Mouse (Mus musculus): ENCODE data around the gene Defb25.
"Not testable (repeated sequence)": the region's sequence is repeated elsewhere in the genome, so short reads cannot be mapped to it uniquely, and the experiment has no call there.

The Defb25 gene

GRCm38 (mm10) chr2:152622953-152623352, at the start of gene Defb25:
Gene Defb25 (minus strand): TSS chr2:152623053.
- DNase-seq (ENCODE audit: extremely low read depth, insufficient read length, low spot score): no peak

- DNase-seq (ENCODE audit: extremely low read depth, insufficient read length, low spot score): no peak
These were observed 49.3 kb upstream of the Defb25 start for GRCm38 (mm10) chr2:152672166-152672565.

DNA sequence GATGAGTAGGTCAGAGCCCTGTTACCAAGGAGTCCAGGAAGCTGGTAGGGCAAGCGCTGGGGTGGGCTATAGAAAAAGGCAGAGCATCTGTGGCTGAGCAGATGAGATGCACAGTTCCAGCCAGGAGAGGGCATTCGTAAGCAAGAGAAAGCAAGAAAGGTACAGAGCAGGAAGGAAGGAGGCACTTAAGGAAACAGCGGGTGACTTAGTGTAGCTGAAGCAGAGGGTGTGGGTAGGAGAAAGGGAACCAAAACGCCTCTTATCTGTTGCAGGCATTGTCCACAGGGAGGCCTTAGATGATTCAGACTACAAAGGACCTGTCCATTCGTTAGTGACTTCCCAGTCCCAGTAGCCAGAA, 48.8 kb upstream of the Defb25 start:
- no peak for DNase-seq (ENCODE audit: extremely low read depth, insufficient read length, low spot score)

GRCm38 (mm10) chr2:152670983-152671641, 48.3 kb upstream of the Defb25 start:
- DNase-seq (ENCODE audit: extremely low read depth, insufficient read length, low spot score): no peak

GRCm38 (mm10) chr2:152669639-152670484, 47.0 kb upstream of the Defb25 start:
- peak; percentile 59 for DNase-seq (ENCODE audit: extremely low read depth, insufficient read length, low spot score)

DNA sequence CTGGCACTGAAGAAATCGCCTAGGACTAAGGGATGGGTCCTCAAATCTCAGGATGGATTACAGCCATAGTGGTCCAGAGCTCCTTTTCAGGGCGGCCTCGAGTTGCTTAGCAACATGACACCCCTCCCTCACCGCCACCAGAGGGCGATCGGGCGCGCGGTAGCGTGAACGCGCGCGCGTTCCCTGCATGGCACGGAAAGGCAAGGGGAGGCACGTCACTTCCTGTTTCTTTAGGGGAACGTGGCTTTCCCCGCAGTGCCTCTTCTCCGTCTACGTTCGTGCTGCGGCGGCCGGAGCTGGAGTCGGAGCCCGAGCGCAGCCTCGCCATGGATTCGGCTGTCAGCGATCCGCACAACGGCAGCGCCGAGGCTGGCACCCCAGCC, 46.4 kb upstream of the Defb25 start, which contains the start of gene H13:
Gene H13 (plus strand): TSS at position 206 of the 383 bp plus-strand sequence.
- peak; percentile 97 for DNase-seq (ENCODE audit: extremely low read depth, insufficient read length, low spot score)

GRCm38 (mm10) chr2:152666191-152666590, 43.3 kb upstream of the Defb25 start:
- DNase-seq (ENCODE audit: extremely low read depth, insufficient read length, low spot score): not testable (repeated sequence)

- DNase-seq (ENCODE audit: extremely low read depth, insufficient read length, low spot score): no peak
These were observed 38.3 kb upstream of the Defb25 start for GRCm38 (mm10) chr2:152661163-152661562.

- DNase-seq (ENCODE audit: extremely low read depth, insufficient read length, low spot score): peak; percentile 44
These were observed 34.5 kb upstream of the Defb25 start for GRCm38 (mm10) chr2:152657398-152657797.

DNA sequence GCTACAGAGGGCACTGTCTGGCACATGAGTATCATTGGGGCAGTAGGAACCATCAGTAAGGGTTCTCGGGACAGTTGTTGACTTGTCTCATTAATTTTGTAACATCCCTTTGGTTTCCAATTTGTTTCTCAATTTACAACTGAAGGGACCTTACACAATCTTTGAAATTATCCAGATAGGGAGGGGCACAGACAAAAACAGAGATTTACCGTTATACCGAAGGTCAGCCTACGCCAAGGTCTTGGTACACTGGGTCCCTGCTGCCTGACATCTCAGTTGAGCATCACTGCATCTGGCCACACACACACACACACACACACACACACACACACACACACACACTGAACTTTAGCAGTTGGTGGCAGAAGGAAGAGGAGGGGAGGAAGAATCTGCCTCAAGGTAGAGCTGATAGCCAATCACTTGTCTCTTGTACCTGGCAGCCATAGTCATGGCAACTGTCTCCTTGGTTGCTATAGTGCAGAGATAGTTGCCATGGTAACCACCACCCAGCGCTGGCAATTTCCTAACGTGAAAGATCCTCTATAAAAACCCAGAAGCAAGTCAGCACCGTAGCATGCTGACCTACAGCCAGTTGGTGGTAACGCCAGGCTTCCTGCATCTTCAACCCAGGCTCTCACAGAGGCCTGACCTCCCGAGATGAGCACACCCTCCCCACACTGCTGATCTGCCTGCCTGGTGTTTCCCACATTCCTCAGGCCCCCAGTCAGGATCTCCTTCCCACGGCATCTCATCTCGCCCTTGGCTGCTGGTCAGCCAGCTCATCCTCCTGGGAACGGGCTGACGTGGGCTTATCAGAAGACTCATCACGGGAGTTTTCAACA, 31.2 kb upstream of the Defb25 start:
- DNase-seq (ENCODE audit: extremely low read depth, insufficient read length, low spot score): peak; percentile 70

GRCm38 (mm10) chr2:152652901-152653620, 30.2 kb upstream of the Defb25 start:
- peak; percentile 70 for DNase-seq (ENCODE audit: extremely low read depth, insufficient read length, low spot score)

- no peak for DNase-seq (ENCODE audit: extremely low read depth, insufficient read length, low spot score)
These were observed 16.7 kb upstream of the Defb25 start for GRCm38 (mm10) chr2:152639406-152640113.

DNA sequence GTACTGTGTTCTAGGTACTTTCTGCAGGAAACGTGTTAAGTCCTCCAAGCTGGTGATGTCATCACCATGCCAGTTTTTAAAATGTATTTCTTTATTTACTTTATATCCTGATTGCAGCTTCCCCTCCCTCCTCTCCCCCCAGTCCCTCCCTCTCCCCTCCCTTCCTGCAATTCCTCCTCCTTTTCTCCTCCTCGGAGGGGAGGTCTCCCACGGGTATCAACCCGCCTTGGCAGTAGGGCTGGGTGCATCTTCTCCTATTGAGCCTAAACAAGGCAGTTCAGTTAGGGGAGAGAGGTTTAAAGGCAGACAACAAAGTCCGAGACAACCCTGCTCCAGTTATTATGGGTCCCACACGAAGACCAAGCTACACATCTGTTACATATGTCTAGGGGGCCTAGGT, 16.0 kb upstream of the Defb25 start:
- DNase-seq (ENCODE audit: extremely low read depth, insufficient read length, low spot score): no peak

DNA sequence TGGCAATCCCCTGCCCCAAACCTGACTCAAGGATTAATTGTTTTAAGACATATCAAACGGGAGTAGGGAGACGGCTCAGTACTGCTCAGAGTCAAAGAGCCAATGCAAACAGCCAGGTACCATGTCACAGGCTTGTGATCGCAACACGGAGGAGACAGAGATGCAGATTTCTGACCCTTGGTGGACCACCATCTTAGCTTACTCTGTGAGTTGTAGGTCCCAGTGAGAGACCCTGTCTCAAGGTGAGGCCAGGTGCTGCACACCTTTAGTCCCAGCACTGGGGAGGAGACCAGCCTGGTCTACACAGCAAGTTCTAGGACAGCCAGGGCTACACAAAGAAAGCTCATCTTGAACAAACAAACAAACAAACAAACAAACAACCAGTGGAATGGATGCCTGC, 14.5 kb upstream of the Defb25 start:
- DNase-seq (ENCODE audit: extremely low read depth, insufficient read length, low spot score): no peak

- no peak for DNase-seq (ENCODE audit: extremely low read depth, insufficient read length, low spot score)
These were observed 14.1 kb upstream of the Defb25 start for GRCm38 (mm10) chr2:152637006-152637322.

DNA sequence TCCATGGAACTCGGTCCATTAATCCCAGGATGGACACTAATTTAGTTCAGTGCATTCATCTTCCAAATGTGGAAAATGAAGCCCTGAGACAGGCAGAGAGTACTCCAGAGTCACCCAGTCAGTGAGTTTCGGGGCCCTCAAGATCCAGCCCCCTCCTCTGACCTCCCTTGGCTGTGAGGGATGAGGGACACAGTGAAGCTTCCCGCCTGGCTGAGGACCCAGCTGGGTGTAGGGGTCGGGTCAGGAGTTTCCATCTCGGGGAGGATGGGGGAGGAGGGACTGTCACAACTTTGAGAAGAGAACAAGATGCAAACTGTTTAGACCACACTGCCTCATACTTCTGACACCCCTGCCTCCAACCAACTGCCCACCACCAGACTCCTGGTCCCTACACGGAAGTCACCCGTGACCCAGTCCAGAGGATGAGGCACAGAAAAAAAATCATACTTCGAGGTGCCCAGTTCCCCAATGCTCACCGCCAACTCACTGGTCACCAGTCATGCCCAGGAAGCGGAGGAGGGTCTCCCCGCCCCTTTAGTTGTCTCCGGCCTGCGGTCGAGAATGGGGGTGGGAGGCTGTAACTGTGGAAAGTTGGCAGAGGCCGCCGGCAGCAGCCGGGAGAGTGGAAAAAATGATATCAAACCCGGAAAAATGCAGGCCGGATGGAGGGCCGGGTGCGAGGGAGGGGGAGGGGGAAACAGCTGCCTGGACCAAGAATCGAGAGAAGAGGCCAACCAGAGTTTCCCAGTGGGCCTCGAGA, 13.6 kb upstream of the Defb25 start:
- no peak for DNase-seq (ENCODE audit: extremely low read depth, insufficient read length, low spot score)

DNA sequence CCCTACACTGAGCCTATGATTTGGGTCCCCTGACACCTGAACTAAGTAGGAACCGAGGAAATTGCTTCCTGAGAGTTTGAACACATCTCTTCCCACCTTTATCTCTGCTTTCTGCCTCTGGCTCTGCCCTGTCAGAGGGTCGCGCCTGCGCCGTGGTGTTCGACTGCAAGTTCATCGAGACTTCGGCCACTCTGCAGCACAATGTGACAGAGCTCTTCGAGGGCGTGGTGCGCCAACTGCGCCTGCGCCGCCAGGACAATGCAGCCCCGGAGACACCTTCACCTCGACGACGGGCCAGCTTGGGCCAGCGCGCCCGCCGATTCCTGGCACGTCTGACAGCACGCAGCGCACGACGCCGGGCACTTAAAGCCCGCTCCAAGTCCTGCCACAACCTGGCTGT, 11.5 kb upstream of the Defb25 start:
- DNase-seq (ENCODE audit: extremely low read depth, insufficient read length, low spot score): no peak

- DNase-seq (ENCODE audit: extremely low read depth, insufficient read length, low spot score): no peak
These were observed 10.5 kb upstream of the Defb25 start for GRCm38 (mm10) chr2:152633334-152633733.

DNA sequence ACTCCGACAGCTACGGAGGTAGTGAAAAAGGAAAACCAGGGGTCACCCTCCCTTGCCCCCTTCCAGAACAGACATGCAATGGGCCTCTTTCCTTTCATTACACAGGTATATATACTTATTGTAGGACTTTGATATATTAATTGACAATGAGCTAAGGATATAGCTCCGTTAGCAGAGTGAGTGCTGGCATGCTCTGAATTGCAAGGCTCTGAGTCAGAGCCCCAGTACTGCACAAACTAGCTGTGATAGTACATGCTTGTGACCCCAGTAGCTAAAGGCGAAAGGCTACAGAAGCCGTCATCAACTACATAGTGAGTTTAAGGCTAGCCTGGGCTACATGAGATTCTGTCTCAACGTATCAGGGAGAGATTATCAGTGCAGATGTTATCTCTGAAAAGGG, 7.1 kb upstream of the Defb25 start:
- DNase-seq (ENCODE audit: extremely low read depth, insufficient read length, low spot score): no peak
